Mouse (Mus musculus) limb, embryonic 14.5 days (tissue): ENCODE results near the gene Snx29. TPM values are rescaled to one million over a fixed set of nuclear protein-coding genes. Genes with fewer than 3 reads are reported as not detected.

Experiments used
- ATAC-seq: fragments of 200-750 bp; cut with Nextera tagmentation; 2 replicates; pipeline ENCODE4 v1.8.0; 2017; ENCODE audit warnings: low read depth, moderate number of reproducible peaks, moderate TSS enrichment; ENCODE audit not compliant: low FRiP score
- DNase-seq: peaks from one replicate; pipeline ENCODE4 v3.0.0-alpha.2; 2015; ENCODE audit warnings: low spot score
- H3K27ac ChIP-seq: fragments of 300-500 bp; sonication (generic); replicated peaks from 2 replicates; pipeline ENCODE4 v1.5.1; 2014; ENCODE audit warnings: low read depth, mild to moderate bottlenecking, low read length, moderate library complexity, mixed read lengths
- H3K27me3 ChIP-seq: fragments of 300-500 bp; sonication (generic); 2 replicates; pipeline ENCODE4 v1.6.1; 2014; ENCODE audit warnings: low read length, mixed read lengths; ENCODE audit not compliant: control insufficient read depth, insufficient read depth
- H3K36me3 ChIP-seq: fragments of 300-500 bp; sonication (generic); 2 replicates; pipeline ENCODE4 v1.6.1; 2014; ENCODE audit warnings: mild to moderate bottlenecking, low read length, moderate library complexity, mixed read lengths; ENCODE audit not compliant: control insufficient read depth, insufficient read depth
- H3K4me1 ChIP-seq: fragments of 300-500 bp; sonication (generic); 2 replicates; pipeline ENCODE4 v1.6.1; 2014; ENCODE audit warnings: antibody characterized with exemption, low read length, mixed read lengths; ENCODE audit not compliant: control insufficient read depth, insufficient read depth
- H3K4me2 ChIP-seq: fragments of 300-500 bp; sonication (generic); replicated peaks from 2 replicates; pipeline ENCODE4 v1.6.1; 2014; ENCODE audit warnings: low read depth, mild to moderate bottlenecking, low read length, moderate library complexity; ENCODE audit not compliant: severe bottlenecking
- H3K4me3 ChIP-seq: fragments of 300-500 bp; sonication (generic); replicated peaks from 2 replicates; pipeline ENCODE4 v1.5.1; 2014; ENCODE audit warnings: low read length
- H3K9ac ChIP-seq: fragments of 300-500 bp; sonication (generic); 2 replicates; pipeline ENCODE4 v1.6.1; 2014; ENCODE audit warnings: mild to moderate bottlenecking, low read depth, low read length, moderate library complexity; ENCODE audit not compliant: severe bottlenecking
- H3K9me3 ChIP-seq: fragments of 300-500 bp; sonication (generic); 2 replicates; pipeline ENCODE4 v1.6.1; 2016; ENCODE audit warnings: low read length; ENCODE audit not compliant: control insufficient read depth
- POLR2A ChIP-seq: fragments of 200-500 bp; IDR thresholded peaks from 2 replicates; pipeline ENCODE4 v1.8.0; 2012; ENCODE audit warnings: inconsistent platforms, mild to moderate bottlenecking, moderate library complexity, borderline replicate concordance; ENCODE audit not compliant: insufficient read depth, insufficient read length; ENCODE audit errors: extremely low read depth
- WGBS: fragments of 180-500 bp; shearing (Covaris S2); extraction: QIAGEN DNeasy Blood & Tissue Kit; methylation state at CpG from one replicate; pipeline ENCODE4 v1.1.7; 2014; 5-methylcytosine and 5-hydroxymethylcytosine counted together
- polyA plus RNA-seq, 2 experiments: library from polyadenylated mRNA; depleted of rRNA in 1 of 2; stranded (reverse) in 1 of 2; unstranded in 1 of 2; fragments of >200 nt; fragmentation: Nextera tagmentation in 1 of 2; extraction: Ambion mirVana in 1 of 2; gene quantifications; 2 replicates each; pipeline versions ENCODE4 v1.2.1 to v1.2.3; 2012 to 2014

Snx29 gene
- polyA plus RNA-seq, 2 experiments = 4.9 to 9.3 TPM

DNA sequence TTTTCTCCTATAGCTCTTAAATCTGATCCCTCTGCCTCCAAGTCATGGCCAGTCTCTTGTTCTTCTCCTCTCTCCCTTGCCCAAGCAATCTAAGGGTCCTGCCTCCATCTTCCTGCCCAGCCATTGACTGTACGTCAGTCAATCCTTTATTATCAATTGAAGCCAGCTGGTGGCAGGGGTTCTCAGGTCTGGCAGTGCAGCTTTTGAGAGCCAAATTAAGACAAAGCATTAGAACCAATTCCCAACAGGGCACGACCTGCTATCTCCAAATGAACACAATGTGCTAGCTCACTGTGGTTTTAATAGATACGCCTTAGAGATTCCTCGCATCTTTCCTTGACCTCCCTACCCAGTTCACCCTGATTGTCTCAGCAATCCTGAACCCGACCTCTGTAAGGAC lies 62.4 kb downstream of the Snx29 start:
- H3K36me3 ChIP-seq = no peaks in the 10 kb centered on the region
- 72% methylated on average over 5 of the region's 5 CpGs for WGBS
- no peak for DNase-seq

GRCm38 (mm10) chr16:11385798-11386197 lies 63.1 kb downstream of the Snx29 start:
- Histone ChIP-seq H3K9me3 (no peaks in the 10 kb centered on the region), H3K9ac (no peak overlapping the region), H3K4me1 (no peaks in the 10 kb centered on the region; the same call in none of the 2 replicates), H3K4me3 (no peak overlapping the region), H3K36me3 (no peaks in the 10 kb centered on the region), H3K27ac (no peak overlapping the region), H3K4me2 (no peak overlapping the region), H3K27me3 (no peaks in the 10 kb centered on the region)
- WGBS = 82% methylated on average over 5 of the region's 5 CpGs
- no peak for TF ChIP-seq POLR2A
- DNase-seq (no peak), ATAC-seq (no peak)

More for the DNA sequence above, 62.4 kb downstream of the Snx29 start:
- TF ChIP-seq POLR2A = no peak
- Histone ChIP-seq H3K27ac (no peak overlapping the region), H3K9me3 (no peaks in the 10 kb centered on the region), H3K4me3 (no peak overlapping the region), H3K9ac (no peak overlapping the region), H3K4me1 (peaks cover 2% of the 10 kb centered on the region), H3K27me3 (no peaks in the 10 kb centered on the region), H3K4me2 (no peak overlapping the region)
- no peak for ATAC-seq

DNA sequence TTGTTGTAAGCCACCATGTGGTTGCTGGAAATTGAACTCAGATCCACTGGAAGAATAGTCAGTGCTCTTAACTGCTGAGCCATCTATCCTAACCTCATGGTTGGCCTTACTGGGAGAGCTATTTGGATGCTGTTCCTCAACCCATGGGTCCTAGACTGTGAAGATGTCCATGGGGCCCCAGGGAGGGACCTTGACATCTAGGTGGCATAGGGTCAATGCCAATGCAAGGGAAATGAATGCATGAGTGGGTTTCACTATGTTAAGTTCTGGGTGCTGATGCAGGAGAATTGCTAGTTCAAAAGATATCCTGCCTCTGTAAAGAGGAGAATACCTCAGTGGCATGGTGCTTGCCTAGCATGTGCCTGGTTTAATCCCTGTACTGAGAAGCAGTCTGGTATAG lies 63.5 kb downstream of the Snx29 start:
- no peak for DNase-seq
- Histone ChIP-seq H3K9me3 (no peaks in the 10 kb centered on the region), H3K27ac (no peak overlapping the region), H3K4me2 (no peak overlapping the region), H3K36me3 (no peaks in the 10 kb centered on the region), H3K9ac (no peak overlapping the region), H3K4me1 (no peaks in the 10 kb centered on the region; the same call in none of the 2 replicates), H3K27me3 (no peaks in the 10 kb centered on the region), H3K4me3 (no peak overlapping the region)
- TF ChIP-seq POLR2A = no peak
- ATAC-seq = no peak

- no peaks in the 10 kb centered on the region for H3K9me3 ChIP-seq
- H3K4me2 ChIP-seq = no peak overlapping the region
- no peak overlapping the region for H3K9ac ChIP-seq
- DNase-seq (no peak), ATAC-seq (no peak)
- no peaks in the 10 kb centered on the region for H3K27me3 ChIP-seq
- no peak for TF ChIP-seq POLR2A
- WGBS = 61% methylated on average over 2 of the region's 2 CpGs
- no peaks in the 10 kb centered on the region for H3K36me3 ChIP-seq
- no peak overlapping the region for H3K4me3 ChIP-seq
- no peaks in the 10 kb centered on the region; the same call in none of the 2 replicates for H3K4me1 ChIP-seq
- H3K27ac ChIP-seq = no peak overlapping the region
Measured at GRCm38 (mm10) chr16:11388085-11388484, 65.4 kb downstream of the Snx29 start.

- TF ChIP-seq POLR2A = no peak
- Histone ChIP-seq H3K9ac (no peak overlapping the region), H3K9me3 (no peaks in the 10 kb centered on the region), H3K4me3 (no peak overlapping the region), H3K36me3 (no peaks in the 10 kb centered on the region), H3K4me2 (no peak overlapping the region), H3K27ac (no peak overlapping the region), H3K4me1 (no peaks in the 10 kb centered on the region; the same call in none of the 2 replicates), H3K27me3 (no peaks in the 10 kb centered on the region)
- ATAC-seq (no peak), DNase-seq (no peak)
- WGBS = 27% methylated on average over 2 of the region's 2 CpGs
Measured at GRCm38 (mm10) chr16:11389324-11389723, 66.6 kb downstream of the Snx29 start.

DNA sequence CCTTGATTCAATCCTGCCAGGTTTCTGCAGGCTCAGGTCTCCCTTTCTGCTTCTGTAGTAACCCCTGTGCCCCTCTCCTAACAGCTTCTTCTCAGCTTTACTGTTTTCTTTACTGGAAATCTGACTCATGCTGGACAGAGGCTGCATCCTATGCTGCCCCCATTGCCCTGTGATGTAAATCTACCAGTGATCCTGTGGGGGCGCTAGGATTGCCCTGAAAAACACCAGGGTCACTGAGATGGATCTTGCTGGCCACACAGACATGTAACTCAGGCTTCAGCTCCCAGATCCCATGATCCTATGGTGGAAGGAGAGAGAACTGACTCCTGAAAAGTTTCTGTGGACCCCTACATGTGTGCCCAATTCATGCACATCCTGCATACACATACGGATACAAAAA lies 73.9 kb downstream of the Snx29 start:
- no peak overlapping the region for H3K9ac ChIP-seq
- DNase-seq (no peak), ATAC-seq (no peak)
- no peaks in the 10 kb centered on the region for H3K27me3 ChIP-seq
- no peak for TF ChIP-seq POLR2A
- H3K4me2 ChIP-seq = no peak overlapping the region
- H3K36me3 ChIP-seq = peaks cover 2% of the 10 kb centered on the region; the same call in 1 of the 2 replicates
- 68% methylated on average over 2 of the region's 2 CpGs for WGBS
- H3K9me3 ChIP-seq = no peaks in the 10 kb centered on the region
- no peaks in the 10 kb centered on the region for H3K4me1 ChIP-seq
- H3K27ac ChIP-seq = no peak overlapping the region
- no peak overlapping the region for H3K4me3 ChIP-seq
